Mouse (Mus musculus): ENCODE measurements around the gene Nckap5. TPM values are rescaled to one million over a fixed set of nuclear protein-coding genes. Genes with fewer than 3 reads are reported as not detected.

The Nckap5 gene
- total and polyA plus RNA-seq, 2 experiments, result 0.37 to 0.70 TPM

DNA sequence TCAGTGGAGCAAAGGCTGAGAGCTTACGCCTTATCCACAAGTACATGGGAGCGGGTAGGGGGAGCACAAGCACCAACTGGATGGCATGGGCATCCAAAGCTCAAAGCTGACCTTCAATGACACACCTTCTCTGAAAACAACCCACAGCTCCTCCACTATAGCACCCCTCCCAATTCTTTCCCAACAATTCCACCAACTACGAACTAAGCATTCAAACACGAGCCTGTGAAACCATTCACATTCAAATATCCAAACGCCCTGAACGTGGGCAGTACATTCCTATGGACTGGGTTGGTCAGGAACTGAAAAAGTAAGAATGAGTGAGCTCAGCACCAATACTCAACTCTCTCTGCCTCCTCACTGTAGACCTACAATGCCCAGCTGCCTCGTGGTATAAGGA lies 646.8 kb downstream of the Nckap5 start:
- 95% methylated on average over 7 of the region's 7 CpGs for WGBS
- DNase-seq (ENCODE audit: extremely low read depth, low read depth, low spot score), result no peak
- H3K36me3 ChIP-seq (ENCODE audit: control insufficient read depth, insufficient read depth, low read length), result no peaks in the 10 kb centered on the region

GRCm38 (mm10) chr1:126168579-126168978 lies 662.0 kb downstream of the Nckap5 start:
- TF ChIP-seq CTCF (IDR thresholded peaks at IDR 0.05; ENCODE audit: low read depth, low read length) (no peak), POLR2A (IDR thresholded peaks at IDR 0.05; ENCODE audit: extremely low read depth, insufficient read depth, low read length) (no peak)
- H3K79me2 ChIP-seq (ENCODE audit: control insufficient read depth, insufficient read depth, low read length), result no peaks in the 10 kb centered on the region
- 94% methylated on average over 1 of the region's 1 CpGs for WGBS
- H3K27me3 ChIP-seq (ENCODE audit: control insufficient read depth, insufficient read depth, low read length), result no peaks in the 10 kb centered on the region
- H3K9ac ChIP-seq (ENCODE audit: low read depth, low read length), result no peak overlapping the region
- H3K27ac ChIP-seq (replicated peaks; ENCODE audit: insufficient read depth, low read depth, low read length), result no peak overlapping the region
- H3K4me1 ChIP-seq (ENCODE audit: control insufficient read depth, insufficient read depth, low read length), result no peaks in the 10 kb centered on the region
- H3K4me3 ChIP-seq (ENCODE audit: insufficient read depth, low read depth, low read length), result no peak overlapping the region
- H3K36me3 ChIP-seq (ENCODE audit: control insufficient read depth, insufficient read depth, low read length), result no peaks in the 10 kb centered on the region
- DNase-seq (ENCODE audit: extremely low read depth, low read depth, low spot score), result no peak

More for the DNA sequence above, 646.8 kb downstream of the Nckap5 start:
- TF ChIP-seq POLR2A (IDR thresholded peaks at IDR 0.05; ENCODE audit: extremely low read depth, insufficient read depth, low read length), result no peak
- TF ChIP-seq CTCF (IDR thresholded peaks at IDR 0.05; ENCODE audit: low read depth, low read length), result no peak
- Histone ChIP-seq H3K9ac (ENCODE audit: low read depth, low read length) (no peak overlapping the region), H3K27ac (replicated peaks; ENCODE audit: insufficient read depth, low read depth, low read length) (no peak overlapping the region), H3K27me3 (ENCODE audit: control insufficient read depth, insufficient read depth, low read length) (no peaks in the 10 kb centered on the region), H3K4me3 (ENCODE audit: insufficient read depth, low read depth, low read length) (no peak overlapping the region), H3K79me2 (ENCODE audit: control insufficient read depth, insufficient read depth, low read length) (no peaks in the 10 kb centered on the region), H3K4me1 (ENCODE audit: control insufficient read depth, insufficient read depth, low read length) (no peaks in the 10 kb centered on the region)

DNA sequence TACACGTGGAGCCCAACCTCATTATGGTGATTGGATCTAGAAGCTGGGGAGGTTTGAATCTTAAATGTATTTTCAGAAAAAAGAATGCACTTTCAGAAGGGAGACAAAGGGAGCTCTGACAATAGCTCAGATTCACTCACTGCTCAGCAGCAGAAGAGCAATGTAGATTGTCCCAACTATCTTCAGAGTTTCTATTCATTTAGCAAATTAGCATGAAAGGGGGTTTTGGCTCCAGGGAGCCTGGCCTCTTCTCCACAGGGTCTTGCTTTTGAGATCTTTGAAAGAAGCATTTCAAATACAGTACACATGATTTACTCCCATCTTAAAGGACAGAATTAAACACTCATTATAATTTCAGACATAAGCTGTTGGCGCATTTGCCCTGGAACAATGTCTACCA lies 662.5 kb downstream of the Nckap5 start:
- no peaks in the 10 kb centered on the region for H3K27me3 ChIP-seq (ENCODE audit: control insufficient read depth, insufficient read depth, low read length)
- TF ChIP-seq POLR2A (IDR thresholded peaks at IDR 0.05; ENCODE audit: extremely low read depth, insufficient read depth, low read length), result no peak
- no peak for TF ChIP-seq CTCF (IDR thresholded peaks at IDR 0.05; ENCODE audit: low read depth, low read length)
- no peak overlapping the region for H3K9ac ChIP-seq (ENCODE audit: low read depth, low read length)
- no peak overlapping the region for H3K27ac ChIP-seq (replicated peaks; ENCODE audit: insufficient read depth, low read depth, low read length)
- H3K36me3 ChIP-seq (ENCODE audit: control insufficient read depth, insufficient read depth, low read length), result no peaks in the 10 kb centered on the region
- DNase-seq (ENCODE audit: extremely low read depth, low read depth, low spot score), result no peak
- WGBS, result 80% methylated on average over 2 of the region's 2 CpGs
- no peaks in the 10 kb centered on the region for H3K4me1 ChIP-seq (ENCODE audit: control insufficient read depth, insufficient read depth, low read length)
- H3K79me2 ChIP-seq (ENCODE audit: control insufficient read depth, insufficient read depth, low read length), result no peaks in the 10 kb centered on the region
- H3K4me3 ChIP-seq (ENCODE audit: insufficient read depth, low read depth, low read length), result no peak overlapping the region

DNA sequence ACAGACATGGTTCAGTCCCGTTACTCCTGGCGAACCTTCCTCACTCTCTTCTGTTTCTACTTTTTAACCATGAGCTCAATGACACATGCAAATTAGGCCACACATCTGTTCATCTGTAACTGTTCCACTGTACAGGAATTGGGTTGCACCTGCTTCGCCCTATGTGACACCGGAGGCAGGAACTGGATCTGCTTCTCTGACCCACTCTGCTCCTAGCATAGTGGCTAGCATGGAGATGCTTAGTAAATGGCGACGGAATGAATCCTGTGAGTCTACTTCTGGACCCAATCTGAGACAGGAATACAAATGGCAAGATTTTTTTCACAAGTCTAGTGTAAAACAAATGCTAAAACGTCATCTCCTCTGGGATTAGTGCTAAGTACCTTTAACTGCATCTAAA lies 663.1 kb downstream of the Nckap5 start:
- WGBS, result 81% methylated on average over 7 of the region's 7 CpGs
- Histone ChIP-seq H3K9ac (ENCODE audit: low read depth, low read length) (no peak overlapping the region), H3K27me3 (ENCODE audit: control insufficient read depth, insufficient read depth, low read length) (no peaks in the 10 kb centered on the region), H3K4me3 (ENCODE audit: insufficient read depth, low read depth, low read length) (no peak overlapping the region), H3K27ac (replicated peaks; ENCODE audit: insufficient read depth, low read depth, low read length) (no peak overlapping the region), H3K36me3 (ENCODE audit: control insufficient read depth, insufficient read depth, low read length) (no peaks in the 10 kb centered on the region), H3K79me2 (ENCODE audit: control insufficient read depth, insufficient read depth, low read length) (no peaks in the 10 kb centered on the region), H3K4me1 (ENCODE audit: control insufficient read depth, insufficient read depth, low read length) (no peaks in the 10 kb centered on the region)
- no peak for TF ChIP-seq POLR2A (IDR thresholded peaks at IDR 0.05; ENCODE audit: extremely low read depth, insufficient read depth, low read length)
- TF ChIP-seq CTCF (IDR thresholded peaks at IDR 0.05; ENCODE audit: low read depth, low read length), result no peak
- DNase-seq (ENCODE audit: extremely low read depth, low read depth, low spot score), result no peak

DNA sequence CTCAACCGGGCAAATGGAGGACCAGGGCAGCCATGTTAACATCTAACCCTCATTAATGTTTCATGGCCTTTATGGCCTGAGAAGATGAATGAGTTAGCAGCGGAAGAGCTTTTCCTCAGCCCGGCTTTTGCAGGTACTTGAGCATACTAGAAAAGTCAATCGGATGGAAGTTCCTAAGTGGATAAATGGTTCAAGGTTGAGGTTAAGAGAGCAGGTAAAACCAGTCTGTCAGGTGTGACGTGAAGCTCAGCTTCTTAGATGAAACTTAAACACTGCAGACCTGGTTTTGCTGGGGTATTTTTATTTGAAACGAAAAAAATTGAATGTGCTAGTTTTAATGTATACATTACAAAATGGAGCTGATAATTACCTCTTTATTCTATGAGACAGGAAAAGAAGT lies 671.3 kb downstream of the Nckap5 start:
- no peak for DNase-seq (ENCODE audit: extremely low read depth, low read depth, low spot score)
- H3K4me1 ChIP-seq (ENCODE audit: control insufficient read depth, insufficient read depth, low read length), result no peaks in the 10 kb centered on the region
- no peak overlapping the region for H3K4me3 ChIP-seq (ENCODE audit: insufficient read depth, low read depth, low read length)
- H3K36me3 ChIP-seq (ENCODE audit: control insufficient read depth, insufficient read depth, low read length), result no peaks in the 10 kb centered on the region
- TF ChIP-seq POLR2A (IDR thresholded peaks at IDR 0.05; ENCODE audit: extremely low read depth, insufficient read depth, low read length) (no peak), CTCF (IDR thresholded peaks at IDR 0.05; ENCODE audit: low read depth, low read length) (no peak)
- no peaks in the 10 kb centered on the region for H3K27me3 ChIP-seq (ENCODE audit: control insufficient read depth, insufficient read depth, low read length)
- no peak overlapping the region for H3K9ac ChIP-seq (ENCODE audit: low read depth, low read length)
- H3K27ac ChIP-seq (replicated peaks; ENCODE audit: insufficient read depth, low read depth, low read length), result no peak overlapping the region
- no peaks in the 10 kb centered on the region for H3K79me2 ChIP-seq (ENCODE audit: control insufficient read depth, insufficient read depth, low read length)
- WGBS, result 87% methylated on average over 6 of the region's 6 CpGs

DNA sequence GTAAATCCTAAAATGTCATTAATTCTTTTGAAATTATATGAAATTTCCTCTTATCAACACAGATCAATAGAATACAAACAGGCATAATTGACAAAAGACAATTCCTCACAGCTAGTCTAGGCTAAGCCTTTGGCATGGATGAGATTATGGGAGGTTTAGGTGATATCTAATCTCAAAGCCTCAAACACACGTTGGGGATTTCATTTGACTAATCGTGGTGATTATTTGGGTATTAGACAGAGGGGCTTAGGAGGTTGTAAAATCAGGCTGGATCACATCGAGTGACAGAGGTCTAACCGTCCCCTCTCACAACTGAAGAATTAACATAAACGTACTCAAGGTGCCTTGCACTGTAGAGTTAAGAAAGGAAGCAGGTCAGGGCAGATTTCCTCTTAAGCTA lies 674.8 kb downstream of the Nckap5 start:
- Histone ChIP-seq H3K4me3 (ENCODE audit: insufficient read depth, low read depth, low read length) (no peak overlapping the region), H3K9ac (ENCODE audit: low read depth, low read length) (no peak overlapping the region), H3K36me3 (ENCODE audit: control insufficient read depth, insufficient read depth, low read length) (no peaks in the 10 kb centered on the region), H3K27me3 (ENCODE audit: control insufficient read depth, insufficient read depth, low read length) (no peaks in the 10 kb centered on the region), H3K4me1 (ENCODE audit: control insufficient read depth, insufficient read depth, low read length) (no peaks in the 10 kb centered on the region), H3K79me2 (ENCODE audit: control insufficient read depth, insufficient read depth, low read length) (no peaks in the 10 kb centered on the region), H3K27ac (replicated peaks; ENCODE audit: insufficient read depth, low read depth, low read length) (no peak overlapping the region)
- WGBS, result 63% methylated on average over 5 of the region's 5 CpGs
- DNase-seq (ENCODE audit: extremely low read depth, low read depth, low spot score), result no peak
- TF ChIP-seq CTCF (IDR thresholded peaks at IDR 0.05; ENCODE audit: low read depth, low read length) (no peak), POLR2A (IDR thresholded peaks at IDR 0.05; ENCODE audit: extremely low read depth, insufficient read depth, low read length) (no peak)

Data from liver, adult 2 months (tissue).